Mouse (Mus musculus) layer of hippocampus, postnatal 14 days (tissue): ENCODE measurements around the gene Ppm1h. TPM values are rescaled to one million over a fixed set of nuclear protein-coding genes. Genes with fewer than 3 reads are reported as not detected.

ENCODE experiments used
- DNase-seq, 2 experiments: peaks; one replicate each; pipeline ENCODE4 v3.0.0; 2021 to 2022; ENCODE audit warnings: low spot score in 2 of 2, mixed read lengths in 1 of 2
- total RNA-seq, 2 experiments: library from RNA; stranded (reverse); gene quantifications; 2 replicates each; pipeline ENCODE4 v1.2.3; 2021

Gene Ppm1h
- total RNA-seq, 2 experiments from 2014 or later: 73.7 to 78.3 TPM

DNA sequence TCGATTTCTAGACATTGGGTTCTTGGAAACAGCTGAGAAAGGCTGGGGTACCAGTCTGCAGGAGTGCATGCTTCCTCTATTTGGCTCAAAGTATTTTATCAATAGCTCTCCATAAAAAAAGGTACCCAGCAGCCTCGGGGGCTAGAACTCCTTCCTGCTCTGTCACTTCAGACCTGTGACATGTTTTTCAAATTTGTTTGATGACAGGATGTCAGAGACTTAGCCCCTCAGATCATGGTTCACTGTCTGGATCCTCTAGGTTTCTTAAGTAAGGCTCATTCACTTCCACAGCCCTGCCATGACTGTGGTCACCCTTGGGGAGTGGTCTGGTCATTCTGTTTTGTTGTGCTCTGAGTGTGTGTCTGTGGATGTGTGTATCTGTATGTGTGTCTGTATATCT, 63.6 kb downstream of the Ppm1h start:
- DNase-seq: no peak

DNA sequence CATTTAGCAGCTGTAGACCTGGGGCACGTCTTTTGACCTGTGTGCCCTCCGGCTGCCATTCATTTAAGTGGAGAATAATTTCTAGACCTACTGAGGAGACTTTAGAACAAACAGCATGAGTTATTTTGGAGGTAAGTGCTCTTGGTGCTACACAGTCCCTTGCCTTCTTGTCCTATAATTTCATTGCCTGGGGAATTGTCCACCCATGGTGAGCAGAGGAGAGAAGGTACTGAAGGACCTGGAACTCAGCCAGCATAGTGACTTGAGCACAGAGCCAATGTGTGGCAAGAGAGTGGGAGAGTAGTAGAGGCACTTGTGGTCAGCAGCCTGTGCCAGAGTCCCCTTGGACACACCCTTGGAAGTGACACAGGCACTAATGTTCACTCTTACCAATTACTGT, 64.8 kb downstream of the Ppm1h start:
- no peak for DNase-seq

DNA sequence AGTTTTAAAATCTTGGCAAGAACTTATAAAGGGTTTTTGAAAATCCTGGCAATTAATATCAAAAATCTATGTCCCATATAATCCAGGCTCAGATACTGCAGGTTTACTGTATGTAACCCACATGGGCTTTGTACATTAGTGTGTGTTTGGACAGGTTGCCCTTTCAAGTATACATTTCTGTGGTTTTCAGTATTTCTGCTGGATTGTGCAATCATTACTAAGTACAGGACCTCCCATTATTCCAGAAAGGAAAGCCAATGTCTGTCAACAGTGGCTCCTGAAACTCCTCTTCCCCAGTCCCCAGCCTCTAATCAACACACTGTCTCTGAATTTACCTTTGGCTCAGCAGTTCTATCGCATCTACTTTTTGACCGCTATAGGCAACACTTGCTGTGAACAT, 66.4 kb downstream of the Ppm1h start:
- no peak for DNase-seq

- no peak for DNase-seq
These were observed 67.6 kb downstream of the Ppm1h start for GRCm38 (mm10) chr10:122746211-122746610.

DNA sequence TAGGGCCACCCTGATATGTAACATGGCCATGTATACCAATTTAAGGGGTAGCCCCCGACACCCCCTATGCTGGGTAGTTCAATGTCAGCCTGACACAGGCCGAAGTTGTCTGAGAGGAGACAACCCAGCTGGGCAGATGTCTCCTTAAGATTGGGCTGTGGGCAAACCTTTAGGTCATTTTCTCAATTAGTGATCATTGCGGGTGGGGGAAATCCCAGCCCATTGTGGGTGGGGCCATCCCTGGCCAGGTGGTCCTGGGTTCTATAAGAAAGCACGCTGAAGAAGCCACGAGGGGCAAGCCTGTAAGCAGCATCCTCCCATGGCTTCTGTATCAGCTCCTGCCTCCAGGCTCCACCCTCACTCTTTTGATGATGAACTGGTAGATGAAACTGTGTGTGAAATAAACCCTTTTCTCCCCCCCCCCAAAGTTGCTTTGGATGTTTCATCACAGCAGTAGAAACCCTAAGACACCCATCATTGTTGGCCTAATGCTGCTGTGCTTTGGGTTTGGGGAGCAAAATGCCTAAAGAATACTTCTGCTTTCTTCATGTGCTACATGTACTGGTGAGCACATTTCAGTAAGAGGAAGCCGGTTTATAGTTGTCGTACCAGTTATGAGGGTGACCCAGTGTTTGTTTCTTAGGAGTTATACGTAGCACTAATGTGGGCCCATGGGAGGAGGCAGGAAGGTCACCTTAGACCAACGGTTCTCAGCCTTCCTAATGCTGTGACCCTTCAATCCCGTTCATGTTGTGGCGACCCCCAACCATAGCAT, 68.8 kb downstream of the Ppm1h start:
- no peak for DNase-seq

DNA sequence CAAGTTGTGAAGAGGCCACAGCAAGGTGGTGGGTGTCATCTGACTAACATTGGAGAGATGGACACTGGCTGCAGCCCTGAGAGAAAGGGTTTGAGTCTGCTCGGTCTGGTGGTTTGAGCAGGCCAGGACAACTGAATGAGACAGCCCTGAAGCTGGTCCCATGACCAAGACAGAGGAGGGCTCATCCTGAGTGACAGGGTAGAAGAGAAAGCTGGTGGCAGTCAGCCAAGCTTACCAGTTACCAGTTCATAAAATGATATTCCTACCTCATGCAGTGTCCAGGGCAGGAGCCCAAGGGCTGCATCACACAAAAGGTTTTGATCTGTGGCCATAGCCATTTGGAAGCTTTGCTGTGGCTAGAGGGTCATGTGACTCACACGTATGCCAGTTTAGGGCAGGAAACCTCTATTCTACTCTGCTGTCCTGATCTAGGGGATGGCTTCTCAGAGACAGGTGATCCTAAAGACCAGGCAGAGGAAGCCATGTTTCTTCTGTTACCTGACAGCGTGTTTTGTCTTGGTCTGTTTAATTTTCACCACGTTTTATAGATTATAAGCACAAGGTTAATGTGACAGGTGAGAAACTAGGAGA, 69.9 kb downstream of the Ppm1h start:
- DNase-seq: no peak

DNA sequence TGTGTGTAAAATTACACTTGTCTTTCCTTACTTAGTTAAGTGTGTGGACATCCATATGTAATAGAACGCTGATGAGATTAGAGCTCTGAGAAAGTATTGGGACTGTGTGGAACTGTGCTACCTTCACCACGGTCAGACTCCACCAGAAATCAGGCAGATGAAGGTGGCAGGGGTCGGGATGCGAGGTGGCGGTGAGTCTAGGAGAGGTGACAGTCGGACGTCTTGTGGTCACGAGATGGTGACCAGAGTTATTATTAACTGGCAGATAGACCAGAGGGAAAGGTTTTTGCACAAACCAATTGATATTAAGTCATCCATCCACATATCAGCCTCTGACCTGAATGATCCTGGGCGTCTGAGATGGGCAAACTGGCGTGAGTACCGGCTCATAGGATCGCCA, 70.5 kb downstream of the Ppm1h start:
- no peak for DNase-seq

DNA sequence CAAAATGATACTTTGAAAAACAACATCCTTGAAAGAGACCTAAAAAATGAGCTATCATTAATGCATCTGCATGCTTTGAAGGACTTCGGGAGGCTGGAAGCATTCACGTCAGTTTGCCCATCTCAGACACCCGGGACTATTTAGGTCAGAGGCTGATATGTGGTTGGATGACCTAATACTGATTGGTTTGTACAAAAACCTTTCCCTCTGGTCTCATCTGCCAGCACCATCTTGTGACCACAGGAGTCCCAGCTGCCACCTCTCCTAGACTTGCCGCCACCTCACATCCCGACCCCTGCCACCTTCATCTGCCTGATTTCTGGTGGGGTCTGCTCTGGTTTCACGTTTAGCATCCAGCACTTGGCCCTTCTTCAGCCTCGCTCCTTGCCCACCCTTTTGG, 71.3 kb downstream of the Ppm1h start:
- no peak for DNase-seq

DNA sequence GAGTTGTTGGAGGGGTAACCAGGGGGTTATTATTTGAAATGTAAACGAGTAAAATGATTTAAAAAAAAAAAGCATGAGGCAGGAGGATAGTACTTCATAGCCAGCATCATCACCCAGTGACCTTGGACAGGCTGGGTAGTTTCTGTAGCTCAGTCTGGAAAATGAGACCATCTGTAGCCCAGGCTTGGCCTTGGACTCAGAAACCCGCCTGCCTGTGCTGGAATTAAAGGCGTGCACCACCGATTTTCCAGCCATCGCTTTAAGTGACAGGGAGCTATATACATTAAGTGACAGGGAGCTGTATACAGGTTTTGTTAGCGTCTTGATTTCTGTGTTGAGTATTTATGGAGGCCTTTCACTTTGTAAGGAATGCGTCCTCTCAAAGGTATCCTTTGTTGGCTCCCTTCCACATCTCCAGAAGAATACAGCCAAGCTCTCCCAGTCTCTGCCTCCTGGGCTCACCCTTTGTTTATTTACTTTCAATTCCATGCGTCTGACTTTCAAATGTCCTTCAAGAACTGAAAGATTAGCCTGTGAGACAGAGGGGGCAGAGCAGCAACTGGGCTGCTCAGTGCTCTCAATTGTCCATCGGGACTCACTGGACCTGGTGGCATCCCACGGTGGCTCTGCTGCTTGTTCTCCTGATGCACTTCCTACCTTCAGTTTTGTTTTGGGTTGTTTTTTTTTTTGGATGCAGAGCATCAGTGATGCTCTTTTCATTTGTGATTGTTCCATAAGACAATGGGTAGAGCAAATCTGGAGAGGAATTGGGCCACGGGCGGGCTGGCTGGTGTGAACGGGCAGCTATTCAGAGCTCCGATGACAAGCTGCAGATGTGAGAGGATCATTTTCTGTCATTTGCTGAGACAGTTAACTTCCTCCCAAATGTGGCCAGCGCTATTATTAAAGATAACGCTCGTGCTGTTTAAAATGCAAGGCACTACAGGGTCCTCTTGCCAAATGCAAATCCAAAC, 74.7 kb downstream of the Ppm1h start:
- DNase-seq: no peak

DNA sequence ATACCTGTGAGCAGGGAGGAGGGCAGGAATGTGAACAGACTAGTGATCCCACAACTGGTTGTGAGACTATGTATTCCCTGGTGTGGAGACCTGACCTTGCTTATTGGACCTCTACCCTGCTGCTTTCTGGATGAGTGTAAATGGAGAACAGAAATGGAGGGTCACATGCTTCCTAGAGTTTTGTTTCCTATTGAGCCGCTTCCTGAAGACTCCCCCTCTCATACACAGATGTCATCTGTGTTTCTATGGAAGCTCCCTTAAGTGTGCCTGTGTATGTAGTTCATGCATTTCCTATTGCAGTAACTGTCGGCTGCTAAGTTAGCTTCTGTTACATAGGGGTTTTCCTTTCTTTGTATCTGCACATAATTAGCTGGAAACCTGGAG, 75.4 kb downstream of the Ppm1h start:
- no peak for DNase-seq

- DNase-seq: no peak
These were observed 76.4 kb downstream of the Ppm1h start for GRCm38 (mm10) chr10:122754967-122755366.

- DNase-seq: no peak
These were observed 78.4 kb downstream of the Ppm1h start for GRCm38 (mm10) chr10:122756879-122757530.

- DNase-seq: no peak
These were observed 79.2 kb downstream of the Ppm1h start for GRCm38 (mm10) chr10:122757727-122758126.

DNA sequence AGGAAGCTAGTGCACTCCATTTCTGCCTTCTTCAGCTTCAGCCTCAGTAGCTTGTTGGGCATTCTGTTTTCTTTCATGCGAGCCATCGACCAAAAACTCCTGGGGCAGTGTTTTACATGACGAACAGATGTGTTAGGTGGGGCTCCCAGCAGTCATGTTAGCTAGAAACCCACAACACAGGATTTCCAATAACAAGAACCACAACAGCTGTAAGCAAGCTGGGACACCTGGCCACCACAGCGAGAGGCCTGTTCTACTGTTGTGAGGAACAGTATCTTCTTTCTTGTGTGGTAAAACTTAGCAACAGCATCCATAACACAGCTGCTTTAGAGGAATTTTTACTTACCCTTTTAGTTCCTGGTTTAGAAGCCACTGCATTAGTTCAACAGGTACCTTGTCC, 79.8 kb downstream of the Ppm1h start:
- no peak for DNase-seq

DNA sequence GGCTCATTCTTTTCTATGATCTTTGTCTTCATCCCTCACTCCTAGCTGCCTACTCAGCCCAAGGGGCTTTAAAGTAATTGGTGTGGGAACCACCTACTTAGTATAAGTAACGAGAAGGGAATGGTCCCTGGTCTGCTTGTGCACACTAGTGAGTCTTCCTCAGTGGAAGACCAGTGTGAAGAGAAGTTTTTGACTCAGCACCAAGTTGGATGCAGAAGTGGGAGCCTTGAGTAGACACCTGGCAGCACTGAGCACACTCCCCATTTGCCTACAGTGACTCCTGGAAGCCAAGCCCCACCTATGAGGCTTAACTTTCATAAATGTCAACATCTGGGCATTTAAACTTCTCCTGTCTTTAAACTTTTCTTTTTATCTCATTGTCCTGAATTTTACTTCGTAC, 81.2 kb downstream of the Ppm1h start:
- no peak for DNase-seq

GRCm38 (mm10) chr10:122760469-122761307, 82.1 kb downstream of the Ppm1h start:
- no peak for DNase-seq

- DNase-seq: no peak
These were observed 84.4 kb downstream of the Ppm1h start for GRCm38 (mm10) chr10:122762772-122763511.

GRCm38 (mm10) chr10:122763596-122763995, 85.0 kb downstream of the Ppm1h start:
- DNase-seq: no peak

GRCm38 (mm10) chr10:122764653-122765052, 86.1 kb downstream of the Ppm1h start:
- no peak for DNase-seq

- no peak for DNase-seq
These were observed 87.0 kb downstream of the Ppm1h start for GRCm38 (mm10) chr10:122765521-122765920.
